Mouse (Mus musculus): ENCODE measurements around the gene Hnrnpll. TPM values are rescaled to one million over a fixed set of nuclear protein-coding genes. Genes with fewer than 3 reads are reported as not detected.

Gene Hnrnpll
- polyA plus RNA-seq, 1 experiment, result 10.7 TPM

DNA sequence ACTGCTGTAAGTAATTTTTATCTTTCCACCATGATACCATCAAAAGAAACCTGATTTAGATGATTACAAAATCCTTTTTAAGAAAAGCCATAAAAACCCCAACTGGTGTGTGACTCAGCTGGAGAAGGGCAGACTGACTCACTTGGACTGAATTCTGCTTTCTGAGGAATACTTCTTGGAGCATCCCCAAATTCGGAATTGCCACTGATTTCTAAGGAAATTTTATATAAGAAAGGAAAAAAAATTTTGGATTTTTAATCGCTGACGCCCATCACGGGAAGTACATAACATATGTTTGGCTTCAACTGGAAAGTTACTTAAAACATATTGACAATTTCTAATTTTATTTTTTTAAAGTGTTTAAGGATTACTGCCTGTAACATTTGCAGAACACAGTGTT is 16.6 kb upstream of the Hnrnpll start:
- WGBS, result 88% methylated on average over 4 of the region's 4 CpGs
- TF ChIP-seq CTCF (IDR thresholded peaks at IDR 0.05; ENCODE audit: extremely low read depth, insufficient read length, insufficient replicate concordance, low read depth, low read length) (no peak), POLR2A (IDR thresholded peaks at IDR 0.05; ENCODE audit: low read depth, low read length) (no peak)
- no peaks in the 10 kb centered on the region for H3K27me3 ChIP-seq (ENCODE audit: control insufficient read depth, insufficient read depth, low read length)

GRCm38 (mm10) chr17:80067257-80067656 is 5.1 kb upstream of the Hnrnpll start:
- Histone ChIP-seq H3K36me3 (ENCODE audit: control insufficient read depth, insufficient read depth, low read length) (no peaks in the 10 kb centered on the region), H3K4me3 (ENCODE audit: low read depth, low read length) (no peak overlapping the region), H3K27me3 (ENCODE audit: control insufficient read depth, insufficient read depth, low read length) (no peaks in the 10 kb centered on the region), H3K4me1 (ENCODE audit: control insufficient read depth, insufficient read depth, insufficient read length, low read length) (no peaks in the 10 kb centered on the region), H3K27ac (ENCODE audit: insufficient read depth, low read depth, low read length) (no peak overlapping the region)
- TF ChIP-seq CTCF (IDR thresholded peaks at IDR 0.05; ENCODE audit: extremely low read depth, insufficient read length, insufficient replicate concordance, low read depth, low read length) (no peak), POLR2A (IDR thresholded peaks at IDR 0.05; ENCODE audit: low read depth, low read length) (no peak)
- WGBS, result 69% methylated on average over 5 of the region's 6 CpGs

More for the DNA sequence above, 16.6 kb upstream of the Hnrnpll start:
- no peak overlapping the region for H3K4me3 ChIP-seq (ENCODE audit: low read depth, low read length)
- no peaks in the 10 kb centered on the region for H3K4me1 ChIP-seq (ENCODE audit: control insufficient read depth, insufficient read depth, insufficient read length, low read length)
- no peaks in the 10 kb centered on the region for H3K36me3 ChIP-seq (ENCODE audit: control insufficient read depth, insufficient read depth, low read length)
- H3K27ac ChIP-seq (ENCODE audit: insufficient read depth, low read depth, low read length), result no peak overlapping the region

DNA sequence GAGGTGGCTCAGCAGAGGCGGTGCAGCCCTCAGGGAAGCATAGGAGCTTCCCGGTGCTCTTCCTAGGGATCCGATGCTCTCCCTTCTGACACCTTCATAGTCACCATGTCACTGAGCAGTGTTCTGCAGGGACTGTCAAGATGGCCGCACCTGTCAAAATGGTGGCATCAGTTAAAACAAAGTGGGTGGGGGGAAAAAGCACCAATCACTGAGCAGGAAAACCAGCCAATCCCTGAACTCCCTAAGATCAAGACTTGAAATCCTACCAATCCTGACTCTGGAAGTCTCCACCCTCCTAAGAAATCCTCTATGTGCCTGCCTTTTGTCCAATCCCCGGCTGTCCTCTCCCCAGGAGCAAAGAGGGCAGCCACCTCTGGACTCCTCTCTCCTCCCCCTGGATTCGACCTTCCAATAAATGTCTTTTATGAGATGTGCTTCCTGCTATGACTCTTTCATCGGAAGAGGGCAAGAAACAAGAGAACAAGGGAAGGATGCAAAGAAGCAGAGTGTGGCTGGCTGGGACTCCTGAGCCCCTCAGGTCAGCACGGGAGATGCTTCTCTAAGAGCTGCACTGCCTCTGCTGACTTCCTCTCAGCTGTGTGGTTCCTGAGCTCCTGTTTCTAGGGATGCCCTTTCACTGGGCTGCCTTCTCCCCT is 1.8 kb upstream of the Hnrnpll start:
- Histone ChIP-seq H3K4me3 (ENCODE audit: low read depth, low read length) (no peak overlapping the region), H3K4me1 (ENCODE audit: control insufficient read depth, insufficient read depth, insufficient read length, low read length) (peaks cover 2% of the 10 kb centered on the region; the same call in 1 of the 2 replicates), H3K27me3 (ENCODE audit: control insufficient read depth, insufficient read depth, low read length) (no peaks in the 10 kb centered on the region), H3K27ac (ENCODE audit: insufficient read depth, low read depth, low read length) (no peak overlapping the region), H3K36me3 (ENCODE audit: control insufficient read depth, insufficient read depth, low read length) (no peaks in the 10 kb centered on the region)
- TF ChIP-seq POLR2A (IDR thresholded peaks at IDR 0.05; ENCODE audit: low read depth, low read length) (no peak), CTCF (IDR thresholded peaks at IDR 0.05; ENCODE audit: extremely low read depth, insufficient read length, insufficient replicate concordance, low read depth, low read length) (no peak)
- 83% methylated on average over 8 of the region's 8 CpGs for WGBS

- no peak overlapping the region for H3K4me3 ChIP-seq (ENCODE audit: low read depth, low read length)
- H3K4me1 ChIP-seq (ENCODE audit: control insufficient read depth, insufficient read depth, insufficient read length, low read length), result peaks cover 2% of the 10 kb centered on the region; the same call in 1 of the 2 replicates
- TF ChIP-seq CTCF (IDR thresholded peaks at IDR 0.05; ENCODE audit: extremely low read depth, insufficient read length, insufficient replicate concordance, low read depth, low read length), result no peak
- TF ChIP-seq POLR2A (IDR thresholded peaks at IDR 0.05; ENCODE audit: low read depth, low read length), result no peak
- no peak overlapping the region for H3K27ac ChIP-seq (ENCODE audit: insufficient read depth, low read depth, low read length)
- no peaks in the 10 kb centered on the region for H3K27me3 ChIP-seq (ENCODE audit: control insufficient read depth, insufficient read depth, low read length)
- no peaks in the 10 kb centered on the region for H3K36me3 ChIP-seq (ENCODE audit: control insufficient read depth, insufficient read depth, low read length)
- 87% methylated on average over 10 of the region's 10 CpGs for WGBS
These were observed 1.3 kb upstream of the Hnrnpll start for GRCm38 (mm10) chr17:80063386-80063785.

- Histone ChIP-seq H3K4me3 (ENCODE audit: low read depth, low read length) (peak overlapping the region; percentile 93), H3K4me1 (ENCODE audit: control insufficient read depth, insufficient read depth, insufficient read length, low read length) (peaks cover 2% of the 10 kb centered on the region; the same call in 1 of the 2 replicates), H3K36me3 (ENCODE audit: control insufficient read depth, insufficient read depth, low read length) (no peaks in the 10 kb centered on the region), H3K27me3 (ENCODE audit: control insufficient read depth, insufficient read depth, low read length) (no peaks in the 10 kb centered on the region), H3K27ac (ENCODE audit: insufficient read depth, low read depth, low read length) (peak overlapping the region; percentile 23; the same call in 1 of the 2 replicates)
- WGBS, result 2% methylated on average over 15 of the region's 15 CpGs
- TF ChIP-seq CTCF (IDR thresholded peaks at IDR 0.05; ENCODE audit: extremely low read depth, insufficient read length, insufficient replicate concordance, low read depth, low read length) (no peak), POLR2A (IDR thresholded peaks at IDR 0.05; ENCODE audit: low read depth, low read length) (no peak)
These were observed 481 bp upstream of the Hnrnpll start for GRCm38 (mm10) chr17:80062620-80063010.

GRCm38 (mm10) chr17:80060828-80061782 is 1.0 kb downstream of the Hnrnpll start:
- H3K27ac ChIP-seq (ENCODE audit: insufficient read depth, low read depth, low read length), result peak overlapping the region; percentile 98
- no peak for TF ChIP-seq POLR2A (IDR thresholded peaks at IDR 0.05; ENCODE audit: low read depth, low read length)
- TF ChIP-seq CTCF (IDR thresholded peaks at IDR 0.05; ENCODE audit: extremely low read depth, insufficient read length, insufficient replicate concordance, low read depth, low read length), result no peak
- no peaks in the 10 kb centered on the region for H3K36me3 ChIP-seq (ENCODE audit: control insufficient read depth, insufficient read depth, low read length)
- peaks cover 2% of the 10 kb centered on the region; the same call in 1 of the 2 replicates for H3K4me1 ChIP-seq (ENCODE audit: control insufficient read depth, insufficient read depth, insufficient read length, low read length)
- under 1% methylated on average over 79 of the region's 83 CpGs for WGBS
- peak overlapping the region; percentile 93 for H3K4me3 ChIP-seq (ENCODE audit: low read depth, low read length)
- H3K27me3 ChIP-seq (ENCODE audit: control insufficient read depth, insufficient read depth, low read length), result no peaks in the 10 kb centered on the region

DNA sequence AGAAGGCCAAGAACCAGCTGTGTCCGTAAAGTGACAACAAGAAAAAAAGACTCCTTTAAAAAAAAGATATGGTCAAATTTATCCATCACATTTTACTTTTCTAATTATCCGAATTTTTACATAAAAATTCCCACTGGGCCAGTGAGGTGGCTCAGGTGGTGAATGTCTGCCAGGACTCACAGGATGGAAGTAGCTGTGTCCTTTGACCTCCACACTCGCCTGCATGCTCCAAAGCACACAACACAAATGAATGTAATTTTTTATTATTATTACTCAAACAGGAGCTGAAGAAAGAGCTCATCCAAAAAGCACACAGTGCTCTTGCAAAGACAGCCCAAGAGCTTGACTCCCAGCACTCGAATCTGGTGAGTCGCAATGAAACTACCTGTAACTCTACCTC is 2.0 kb downstream of the Hnrnpll start:
- TF ChIP-seq CTCF (IDR thresholded peaks at IDR 0.05; ENCODE audit: extremely low read depth, insufficient read length, insufficient replicate concordance, low read depth, low read length), result no peak
- TF ChIP-seq POLR2A (IDR thresholded peaks at IDR 0.05; ENCODE audit: low read depth, low read length), result no peak
- 12% methylated on average over 5 of the region's 5 CpGs for WGBS
- Histone ChIP-seq H3K4me3 (ENCODE audit: low read depth, low read length) (peak overlapping the region; percentile 28; the same call in 1 of the 2 replicates), H3K4me1 (ENCODE audit: control insufficient read depth, insufficient read depth, insufficient read length, low read length) (peaks cover 2% of the 10 kb centered on the region; the same call in 1 of the 2 replicates), H3K36me3 (ENCODE audit: control insufficient read depth, insufficient read depth, low read length) (no peaks in the 10 kb centered on the region), H3K27me3 (ENCODE audit: control insufficient read depth, insufficient read depth, low read length) (no peaks in the 10 kb centered on the region), H3K27ac (ENCODE audit: insufficient read depth, low read depth, low read length) (no peak overlapping the region)

Data from small intestine, adult 2 months (tissue).